Mouse (Mus musculus) layer of hippocampus, adult 18-20 months (tissue): ENCODE results near the gene Ddx6. TPM values are rescaled to one million over a fixed set of nuclear protein-coding genes. Genes with fewer than 3 reads are reported as not detected.
A peak's percentile ranks its signal among the peaks of the same experiment; 100 is the strongest.

Source experiments
- DNase-seq, 2 experiments: peaks; one replicate each; pipeline ENCODE4 v3.0.0; 2022; ENCODE audit warnings: low spot score in 2 of 2
- total RNA-seq, 2 experiments: library from RNA; stranded (reverse); gene quantifications; 2 replicates each; pipeline ENCODE4 v1.2.3; 2021

Ddx6 gene
- total RNA-seq, 2 experiments from 2014 or later = 145 to 146 TPM

GRCm38 (mm10) chr9:44640646-44641357, 36.1 kb downstream of the Ddx6 start:
- DNase-seq = no peak

GRCm38 (mm10) chr9:44641616-44642015, 36.9 kb downstream of the Ddx6 start:
- no peak for DNase-seq

DNA sequence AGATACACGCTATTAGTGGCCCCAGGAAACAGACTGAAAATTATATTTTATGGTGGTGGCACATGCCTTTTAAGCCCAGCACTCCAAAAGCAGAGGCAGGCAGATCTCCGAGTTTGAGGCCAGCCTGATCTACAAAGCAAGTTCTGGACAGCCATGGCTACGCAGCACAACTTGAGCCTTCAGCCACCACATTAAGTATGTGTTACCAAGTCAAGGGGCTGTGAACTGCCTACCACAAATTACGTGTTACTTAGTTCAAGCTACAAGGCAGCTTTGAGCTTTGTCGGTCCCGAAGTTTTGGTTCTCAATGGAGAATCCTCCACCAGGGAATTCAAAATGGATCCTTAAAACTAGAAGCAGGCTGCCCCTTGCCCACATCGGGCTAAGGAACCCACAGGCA, 38.4 kb downstream of the Ddx6 start:
- DNase-seq = no peak

DNA sequence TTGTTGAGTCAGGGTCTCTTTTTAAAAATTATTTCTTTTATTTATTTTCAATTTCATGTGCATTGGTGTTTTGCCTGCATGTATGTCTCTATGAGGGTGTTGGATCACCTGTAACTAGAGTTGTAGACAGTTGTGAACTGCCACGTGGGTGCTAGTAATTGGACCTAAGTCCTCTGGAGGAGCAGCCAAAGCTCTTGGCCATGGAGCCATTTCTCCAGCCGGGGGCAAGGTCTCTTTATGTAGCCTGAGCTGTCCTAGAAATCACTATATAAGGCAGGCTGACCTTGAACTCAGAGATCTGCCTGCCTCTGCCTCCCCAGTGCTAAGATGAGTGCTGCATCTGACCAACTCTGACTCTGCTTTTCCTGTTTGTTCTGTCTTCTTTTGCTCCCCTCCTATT, 39.5 kb downstream of the Ddx6 start:
- no peak for DNase-seq

- peak in 1 of 2 experiments; percentile 32 for DNase-seq
Measured at GRCm38 (mm10) chr9:44645481-44645880, 40.8 kb downstream of the Ddx6 start.

- no peak for DNase-seq
Measured at GRCm38 (mm10) chr9:44645924-44646323, 41.2 kb downstream of the Ddx6 start.

DNA sequence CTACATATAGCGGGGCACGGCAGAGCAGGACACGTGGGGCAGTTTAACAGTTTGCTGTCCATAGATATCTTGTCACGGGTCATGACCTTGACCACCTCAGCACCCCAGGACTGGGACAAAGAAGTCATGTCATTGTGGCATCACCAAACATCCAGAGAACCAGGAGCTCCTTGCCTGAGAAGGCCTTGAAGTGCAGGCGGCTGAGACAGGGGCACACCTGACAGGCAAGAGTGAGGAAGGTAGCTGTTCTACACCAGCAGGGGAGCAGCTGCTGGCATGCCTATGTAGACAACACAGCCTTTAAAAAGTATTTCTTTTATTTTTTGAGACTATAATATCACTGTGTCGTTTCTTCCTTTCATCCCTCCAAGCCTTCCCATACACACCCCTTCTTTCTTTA, 41.7 kb downstream of the Ddx6 start:
- DNase-seq = no peak

DNA sequence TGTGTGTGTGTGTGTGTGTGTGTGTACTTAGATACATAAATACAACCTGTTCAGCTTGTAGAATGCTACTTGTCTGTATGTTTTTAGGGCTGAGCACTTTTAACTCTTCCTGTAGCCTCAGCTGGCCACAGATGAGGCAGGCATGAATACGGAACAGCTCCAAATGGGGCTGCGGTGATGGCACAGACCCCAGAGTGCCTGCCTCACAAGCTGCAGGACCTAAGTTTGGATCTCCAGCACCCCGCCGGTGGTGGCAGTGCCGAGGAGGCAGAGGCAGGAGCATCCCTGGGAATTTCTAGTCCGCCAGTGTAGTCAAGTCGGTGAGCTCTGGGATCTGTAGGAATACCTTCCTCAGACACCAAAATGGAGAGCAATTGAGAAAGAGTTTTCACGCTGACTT, 42.3 kb downstream of the Ddx6 start:
- DNase-seq = no peak

DNA sequence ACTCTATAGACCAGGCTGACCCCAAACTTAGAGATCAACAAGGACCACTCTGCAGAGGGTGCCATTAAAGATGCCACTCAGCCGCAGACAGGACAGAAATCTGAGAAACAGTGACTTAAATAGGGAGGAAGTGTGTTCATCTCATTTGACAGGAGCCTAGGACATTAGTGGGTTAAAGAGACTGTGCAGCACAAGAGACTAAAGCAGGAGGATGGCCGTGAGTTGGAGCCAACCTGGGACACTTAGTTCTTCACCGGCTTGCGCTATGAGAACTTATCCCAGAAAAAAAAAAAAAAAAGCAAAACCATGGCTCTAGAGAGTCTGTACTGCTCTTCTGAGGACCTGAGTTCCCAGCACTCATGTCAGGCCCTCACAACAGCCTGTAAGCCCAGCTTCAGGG, 43.0 kb downstream of the Ddx6 start:
- DNase-seq = no peak

GRCm38 (mm10) chr9:44648881-44649281, 44.2 kb downstream of the Ddx6 start:
- DNase-seq = no peak

GRCm38 (mm10) chr9:44652027-44652426, 47.3 kb downstream of the Ddx6 start:
- DNase-seq = peak; percentile 30 to 77

DNA sequence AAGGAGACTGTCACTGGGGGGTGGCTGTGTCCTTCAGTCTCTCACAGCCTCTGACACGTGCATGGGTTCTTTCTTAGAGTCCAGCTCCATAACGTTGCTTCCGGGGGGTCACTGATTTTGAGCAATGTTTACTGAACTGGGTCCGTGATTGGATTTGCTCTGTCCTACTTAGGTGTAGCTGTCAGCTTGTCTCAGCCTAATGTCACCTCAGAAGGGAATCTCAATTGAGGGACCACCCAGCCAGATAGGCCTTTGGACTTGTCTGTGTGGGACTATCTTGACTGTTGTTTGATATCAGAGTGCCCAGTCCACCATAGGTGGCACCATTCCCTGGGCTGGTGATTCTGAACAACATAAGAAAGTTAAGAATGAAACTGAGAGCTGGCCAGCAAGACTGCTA, 49.2 kb downstream of the Ddx6 start:
- DNase-seq = no peak

GRCm38 (mm10) chr9:44655098-44656066, 50.7 kb downstream of the Ddx6 start:
- DNase-seq = peak; percentile 28 to 74

DNA sequence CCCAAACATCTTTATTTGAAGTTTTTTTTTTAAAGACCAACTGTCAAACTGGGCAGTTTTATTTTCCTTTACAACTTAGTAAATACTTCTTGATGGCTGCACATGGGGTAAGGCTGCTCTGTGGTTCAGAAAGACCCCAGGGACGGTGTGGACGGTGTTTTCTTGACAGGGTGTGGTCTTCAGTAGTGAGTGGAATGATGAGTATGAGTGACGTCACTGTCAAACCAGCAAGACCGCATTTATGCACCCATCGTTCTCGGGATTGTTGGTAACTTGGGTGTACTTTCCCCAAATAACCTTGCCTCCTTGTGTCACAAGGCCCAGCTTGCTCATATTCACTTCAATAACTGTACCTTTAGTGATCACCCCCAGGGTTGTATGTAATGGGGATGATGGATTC, 59.0 kb downstream of the Ddx6 start:
- DNase-seq = no peak

DNA sequence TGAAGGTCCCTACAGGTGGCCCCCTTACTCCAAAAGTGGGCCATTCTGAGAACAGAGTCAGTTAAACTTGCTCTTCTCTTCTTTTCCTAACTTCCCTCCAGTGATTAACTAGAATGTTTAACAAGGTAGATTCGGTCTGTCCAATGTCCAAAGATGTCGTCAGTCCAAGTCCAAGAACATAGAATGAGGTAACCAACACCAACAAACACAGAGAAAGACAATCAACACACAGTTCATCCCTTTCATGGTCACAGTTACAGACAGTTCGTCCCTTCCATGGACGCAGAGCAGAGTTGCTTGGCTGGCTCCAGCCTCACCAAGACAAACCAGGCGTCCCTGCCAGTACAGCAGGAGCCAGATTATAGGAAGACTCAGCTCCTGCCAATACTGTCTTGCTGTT, 66.7 kb downstream of the Ddx6 start:
- DNase-seq = no peak

DNA sequence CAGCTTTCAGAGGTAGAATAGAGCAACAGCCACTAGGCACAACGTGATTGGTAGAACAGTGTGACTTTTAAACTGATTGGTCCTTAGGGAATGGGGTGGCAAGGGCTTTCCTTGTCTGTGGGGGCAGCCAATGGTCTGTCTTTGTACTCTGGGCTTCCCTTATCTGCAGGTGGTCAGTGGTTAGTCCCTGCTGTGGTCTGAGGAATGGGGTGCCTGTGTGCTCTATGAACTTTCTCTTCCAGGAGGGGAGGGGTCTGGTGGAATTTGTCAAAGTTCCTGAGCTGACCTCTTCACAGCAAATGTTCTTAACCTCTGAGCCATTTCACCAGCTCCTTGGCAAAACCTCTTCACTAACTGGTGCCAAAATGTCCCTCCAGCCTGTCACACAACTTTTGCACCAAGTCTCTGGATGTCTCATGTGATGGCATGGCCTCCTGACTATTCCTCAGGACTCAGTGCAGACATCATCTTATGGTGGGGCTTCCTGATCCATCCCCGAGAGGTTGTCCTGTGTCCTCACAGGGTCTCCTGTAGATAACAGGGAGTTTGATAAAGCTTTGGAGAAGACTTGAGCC, 67.7 kb downstream of the Ddx6 start:
- DNase-seq = no peak

DNA sequence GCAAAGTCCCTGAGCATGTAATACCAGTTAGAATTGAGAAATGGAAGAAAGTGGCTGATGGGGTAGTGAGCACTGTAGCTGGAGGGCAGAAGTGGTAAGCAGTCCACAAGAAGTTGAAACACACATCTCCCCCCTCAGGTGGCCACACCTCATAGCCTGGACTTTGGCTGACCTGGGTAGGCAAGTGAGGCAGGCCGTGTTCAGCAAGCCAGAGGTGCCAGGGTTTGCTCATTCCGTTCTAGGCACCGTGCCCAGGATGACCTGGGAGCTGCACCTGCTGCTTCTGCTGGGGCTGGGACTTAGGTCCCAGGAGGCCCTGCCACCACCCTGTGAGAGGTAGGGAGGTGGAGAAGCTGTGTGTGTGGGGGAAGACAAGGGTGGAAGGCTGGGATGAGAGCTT, 68.3 kb downstream of the Ddx6 start, which contains the start of gene Treh:
Gene Treh, plus strand, starts transcription at position 229 of the 400 bp plus-strand sequence.
- no peak for DNase-seq

DNA sequence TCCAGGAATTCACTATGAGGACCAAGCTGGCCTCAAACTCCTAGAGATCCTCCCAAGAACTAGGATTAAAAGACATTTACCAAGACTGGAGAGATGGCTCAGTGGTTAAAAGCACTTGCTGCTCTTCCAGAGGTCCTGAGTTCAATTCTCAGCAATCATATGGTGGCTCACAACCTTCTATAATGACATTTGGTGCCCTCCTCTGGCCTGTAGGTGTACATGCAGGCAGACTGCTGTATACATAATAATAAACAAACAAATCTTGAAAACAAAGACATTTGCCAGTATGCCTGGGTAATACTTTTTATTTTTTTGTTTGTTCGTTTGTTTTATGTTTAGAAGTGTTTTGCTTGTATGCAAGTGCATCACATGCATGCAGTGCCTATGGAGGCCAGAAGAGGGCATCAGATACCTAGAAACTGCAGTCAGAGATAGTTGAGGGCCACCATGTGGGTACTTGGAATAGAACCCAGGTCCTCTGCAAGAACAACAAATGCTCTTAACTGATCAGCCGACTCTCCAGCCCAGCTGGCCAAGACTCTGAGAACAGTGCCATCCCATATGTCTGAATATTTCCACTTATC, 73.7 kb downstream of the Ddx6 start:
- no peak for DNase-seq

- DNase-seq = no peak
Measured at GRCm38 (mm10) chr9:44679565-44679964, 74.9 kb downstream of the Ddx6 start.

DNA sequence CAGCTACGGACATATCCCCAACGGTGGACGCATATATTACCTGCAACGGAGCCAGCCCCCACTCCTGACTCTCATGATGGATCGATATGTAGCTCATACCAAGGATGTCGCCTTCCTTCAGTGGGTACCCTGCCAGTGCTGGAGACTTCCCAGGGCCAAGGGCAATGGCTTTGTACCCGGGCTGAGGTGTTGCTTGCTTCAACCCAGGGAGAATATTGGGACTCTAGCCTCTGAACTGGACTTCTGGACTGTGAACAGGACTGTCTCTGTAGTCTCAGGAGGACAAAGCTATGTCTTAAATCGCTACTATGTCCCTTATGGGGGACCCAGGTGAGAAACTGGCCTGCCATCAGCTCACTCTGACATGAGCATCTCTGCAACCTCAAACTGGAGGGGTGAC, 78.4 kb downstream of the Ddx6 start:
- no peak for DNase-seq
